Mouse (Mus musculus) liver, embryonic 14.5 days (tissue): ENCODE results near the gene Actn2. TPM values are rescaled to one million over a fixed set of nuclear protein-coding genes. Genes with fewer than 3 reads are reported as not detected.

Experiments used
- ATAC-seq: fragments of 200-750 bp; cut with Nextera tagmentation; 2 replicates; pipeline ENCODE4 v1.8.0; 2017; ENCODE audit warnings: moderate number of reproducible peaks, mild to moderate bottlenecking, moderate library complexity; ENCODE audit not compliant: insufficient read depth
- DNase-seq, 3 experiments: peaks; one replicate each; pipeline ENCODE4 v3.0.0-alpha.2; 2012 to 2013; ENCODE audit warnings: low read depth in 3 of 3, low spot score in 3 of 3
- H3K27ac ChIP-seq: fragments of 300-500 bp; sonication (generic); 2 replicates; pipeline ENCODE4 v1.5.1; 2014; ENCODE audit warnings: moderate library complexity, mild to moderate bottlenecking, control low read depth, inconsistent platforms
- H3K27me3 ChIP-seq: fragments of 300-500 bp; sonication (generic); 2 replicates; pipeline ENCODE4 v1.6.1; 2014; ENCODE audit warnings: mild to moderate bottlenecking, low read length, moderate library complexity; ENCODE audit not compliant: control insufficient read depth, insufficient read depth
- H3K36me3 ChIP-seq: fragments of 300-500 bp; sonication (generic); replicated peaks from 2 replicates; pipeline ENCODE4 v1.6.1; 2014; ENCODE audit warnings: low read depth; ENCODE audit not compliant: control insufficient read depth, insufficient read depth
- H3K4me1 ChIP-seq, 2 experiments: fragments of 200-500 bp in 1 of 2; fragments of 300-500 bp in 1 of 2; sonication (generic) in 1 of 2; replicated peaks; 2 replicates each; pipeline ENCODE4 v1.6.1; 2012 to 2014; ENCODE audit warnings: antibody characterized with exemption in 1 of 2, inconsistent platforms in 1 of 2, low read length in 1 of 2; ENCODE audit not compliant: control insufficient read depth in 2 of 2, insufficient read depth in 2 of 2
- H3K4me2 ChIP-seq: fragments of 300-500 bp; sonication (generic); 2 replicates; pipeline ENCODE4 v1.6.1; 2014; ENCODE audit warnings: low read depth, mild to moderate bottlenecking, control low read depth, moderate library complexity
- H3K4me3 ChIP-seq, 2 experiments: fragments of 200-500 bp in 1 of 2; fragments of 300-500 bp in 1 of 2; sonication (generic) in 1 of 2; 2 replicates each; pipeline ENCODE4 v1.5.1; 2012 to 2014; ENCODE audit warnings: low read depth in 2 of 2, low read length in 2 of 2, mild to moderate bottlenecking in 2 of 2, control low read depth in 1 of 2, inconsistent platforms in 1 of 2, moderate library complexity in 1 of 2; ENCODE audit not compliant: insufficient read depth in 1 of 2
- H3K9ac ChIP-seq: fragments of 300-500 bp; sonication (generic); replicated peaks from 2 replicates; pipeline ENCODE4 v1.6.1; 2014; ENCODE audit warnings: mild to moderate bottlenecking, control low read depth, moderate library complexity
- H3K9me3 ChIP-seq: fragments of 300-500 bp; sonication (generic); 2 replicates; pipeline ENCODE4 v1.6.1; 2016; ENCODE audit warnings: low read length, mixed read lengths; ENCODE audit not compliant: control insufficient read depth
- CTCF ChIP-seq: IDR thresholded peaks from 2 replicates; pipeline ENCODE4 v1.5.1; 2016; ENCODE audit warnings: antibody characterized with exemption, low read depth, control low read depth
- EP300 ChIP-seq: IDR thresholded peaks from 2 replicates; pipeline ENCODE4 v1.6.1; 2016; ENCODE audit warnings: antibody characterized with exemption, low read depth
- WGBS: fragments of 180-500 bp; shearing (Covaris S2); extraction: QIAGEN DNeasy Blood & Tissue Kit; methylation state at CpG from one replicate; pipeline ENCODE4 v1.1.7; 2014; ENCODE audit not compliant: insufficient replicate concordance; 5-methylcytosine and 5-hydroxymethylcytosine counted together
- polyA plus RNA-seq, 2 experiments: library from polyadenylated mRNA; depleted of rRNA in 1 of 2; stranded (reverse) in 1 of 2; unstranded in 1 of 2; fragments of >200 nt; fragmentation: Nextera tagmentation in 1 of 2; extraction: Ambion mirVana in 1 of 2; gene quantifications; 2 replicates each; pipeline versions ENCODE4 v1.2.1 to v1.2.3; 2012 to 2014

Actn2 gene
- polyA plus RNA-seq (2012; rRNA removed) (0.08 and 0.16 TPM in 2 replicates), polyA plus RNA-seq (2014; fragmentation: Nextera tagmentation; extraction: Ambion mirVana) (0.37 TPM in 1 of 2 replicates, not detected in the other)

- Histone ChIP-seq H3K4me1 (peaks cover 0 to 3% of the 10 kb centered on the region in 2 experiments; a peak in 2 of 4 replicates), H3K36me3 (no peaks in the 10 kb centered on the region), H3K9me3 (no peaks in the 10 kb centered on the region), H3K4me2 (peak within 1 kb of the TSS; percentile 21), H3K4me3 (peak within 1 kb of the TSS in 1 of 2 experiments; percentile 4; a peak in 2 of 4 replicates), H3K27ac (no peak within 1 kb of the TSS), H3K9ac (no peak within 1 kb of the TSS), H3K27me3 (no peaks in the 10 kb centered on the region; the same call in none of the 2 replicates)
- TF ChIP-seq CTCF = no peak
- TF ChIP-seq EP300 = no peak
- peak; percentile 76 for ATAC-seq
- DNase-seq = peak; percentile 20 to 38 (median 30)
- WGBS = 1% methylated on average over 43 of the region's 43 CpGs
Measured at GRCm38 (mm10) chr13:12340183-12340975, at the start of gene Actn2. Gene Actn2, minus strand, starts transcription at chr13:12340760.

GRCm38 (mm10) chr13:12386286-12386685, 45.7 kb upstream of the Actn2 start:
- Histone ChIP-seq H3K36me3 (no peaks in the 10 kb centered on the region), H3K4me3 (no peak overlapping the region), H3K4me1 (no peaks in the 10 kb centered on the region), H3K9me3 (no peaks in the 10 kb centered on the region), H3K27ac (no peak overlapping the region), H3K4me2 (no peak overlapping the region), H3K9ac (no peak overlapping the region), H3K27me3 (no peaks in the 10 kb centered on the region)
- TF ChIP-seq CTCF = peak; percentile 46; the same call in 1 of the 2 replicates
- TF ChIP-seq EP300 = no peak
- DNase-seq (no peak), ATAC-seq (no peak)

- H3K27ac ChIP-seq = no peak overlapping the region
- no peaks in the 10 kb centered on the region for H3K36me3 ChIP-seq
- H3K27me3 ChIP-seq = no peaks in the 10 kb centered on the region
- no peak overlapping the region for H3K9ac ChIP-seq
- no peak overlapping the region for H3K4me2 ChIP-seq
- TF ChIP-seq EP300 (no peak), CTCF (no peak)
- no peaks in the 10 kb centered on the region for H3K4me1 ChIP-seq
- H3K9me3 ChIP-seq = no peaks in the 10 kb centered on the region
- H3K4me3 ChIP-seq = no peak overlapping the region
- DNase-seq = no peak
- ATAC-seq = no peak
Measured at GRCm38 (mm10) chr13:12384796-12385195, 44.2 kb upstream of the Actn2 start.

GRCm38 (mm10) chr13:12376778-12377177, 36.2 kb upstream of the Actn2 start:
- no peak overlapping the region for H3K4me3 ChIP-seq
- no peaks in the 10 kb centered on the region for H3K9me3 ChIP-seq
- no peaks in the 10 kb centered on the region for H3K36me3 ChIP-seq
- no peak for DNase-seq
- no peak overlapping the region for H3K4me2 ChIP-seq
- H3K9ac ChIP-seq = no peak overlapping the region
- no peaks in the 10 kb centered on the region for H3K27me3 ChIP-seq
- H3K4me1 ChIP-seq = no peaks in the 10 kb centered on the region
- TF ChIP-seq CTCF = no peak
- TF ChIP-seq EP300 = no peak
- H3K27ac ChIP-seq = no peak overlapping the region
- WGBS = 41% methylated on average over 1 of the region's 1 CpGs
- ATAC-seq = no peak

GRCm38 (mm10) chr13:12372755-12373154, 32.2 kb upstream of the Actn2 start:
- no peak for ATAC-seq
- 33% methylated on average over 3 of the region's 3 CpGs for WGBS

More at GRCm38 (mm10) chr13:12372755-12373154, 32.2 kb upstream of the Actn2 start:
- no peak for TF ChIP-seq EP300
- no peak for TF ChIP-seq CTCF
- H3K4me3 ChIP-seq = no peak overlapping the region
- DNase-seq = no peak
- H3K36me3 ChIP-seq = no peaks in the 10 kb centered on the region
- no peaks in the 10 kb centered on the region for H3K9me3 ChIP-seq
- no peaks in the 10 kb centered on the region for H3K27me3 ChIP-seq
- no peak overlapping the region for H3K4me2 ChIP-seq
- H3K27ac ChIP-seq = no peak overlapping the region
- no peak overlapping the region for H3K9ac ChIP-seq
- H3K4me1 ChIP-seq = no peaks in the 10 kb centered on the region
